Mouse (Mus musculus) small intestine, adult 2 months (tissue): ENCODE measurements around the gene Hpse2. TPM values are rescaled to one million over a fixed set of nuclear protein-coding genes. Genes with fewer than 3 reads are reported as not detected.

Experiments used
- H3K27ac ChIP-seq: fragments of 200-500 bp; 2 replicates; pipeline ENCODE4 v1.5.1; 2012; ENCODE audit warnings: low read depth, low read length, control low read depth, inconsistent platforms; ENCODE audit not compliant: insufficient read depth
- H3K27me3 ChIP-seq: fragments of 200-500 bp; 2 replicates; pipeline ENCODE4 v1.6.1; 2012; ENCODE audit warnings: mild to moderate bottlenecking, moderate library complexity, low read length, inconsistent platforms; ENCODE audit not compliant: control insufficient read depth, insufficient read depth
- H3K36me3 ChIP-seq: fragments of 200-500 bp; 2 replicates; pipeline ENCODE4 v1.6.1; 2012; ENCODE audit warnings: mild to moderate bottlenecking, low read length, control low read depth, inconsistent platforms; ENCODE audit not compliant: control insufficient read depth, insufficient read depth
- H3K4me1 ChIP-seq: fragments of 200-500 bp; 2 replicates; pipeline ENCODE4 v1.6.1; 2012; ENCODE audit warnings: low read length, inconsistent platforms, mixed read lengths; ENCODE audit not compliant: control insufficient read depth, insufficient read depth, insufficient read length
- H3K4me3 ChIP-seq: fragments of 200-500 bp; 2 replicates; pipeline ENCODE4 v1.5.1; 2012; ENCODE audit warnings: low read depth, mild to moderate bottlenecking, control low read depth, inconsistent platforms, low read length, moderate library complexity
- CTCF ChIP-seq: fragments of 200-500 bp; IDR thresholded peaks from 2 replicates; pipeline ENCODE4 v1.5.1; 2012; ENCODE audit warnings: low read depth, mild to moderate bottlenecking, control low read depth, inconsistent platforms, low read length, moderate library complexity, mixed read lengths; ENCODE audit not compliant: insufficient replicate concordance, insufficient read length; ENCODE audit errors: extremely low read depth
- POLR2A ChIP-seq: fragments of 200-500 bp; IDR thresholded peaks from 2 replicates; pipeline ENCODE4 v1.6.1; 2012; ENCODE audit warnings: low read depth, mild to moderate bottlenecking, control low read depth, inconsistent platforms, low read length, moderate library complexity
- WGBS: fragments of 180-500 bp; shearing (Covaris S2); methylation state at CpG from one replicate; pipeline ENCODE4 v1.1.7; 2018; 5-methylcytosine and 5-hydroxymethylcytosine counted together
- polyA plus RNA-seq: library from polyadenylated mRNA; depleted of rRNA; stranded (reverse); fragments of >200 nt; gene quantifications from 2 replicates; pipeline ENCODE4 v1.2.3, GENCODE M21; 2012

Gene Hpse2
- polyA plus RNA-seq, 1 experiment, result 1.1 TPM

GRCm38 (mm10) chr19:42988833-42989232 lies 399.3 kb downstream of the Hpse2 start:
- Histone ChIP-seq H3K36me3 (no peaks in the 10 kb centered on the region), H3K4me1 (no peaks in the 10 kb centered on the region), H3K27ac (no peak overlapping the region), H3K4me3 (no peak overlapping the region), H3K27me3 (no peaks in the 10 kb centered on the region)
- TF ChIP-seq POLR2A, result no peak
- 70% methylated on average over 5 of the region's 5 CpGs for WGBS

- no peak overlapping the region for H3K4me3 ChIP-seq
- TF ChIP-seq POLR2A, result no peak
- TF ChIP-seq CTCF, result no peak
- no peak overlapping the region for H3K27ac ChIP-seq
- no peaks in the 10 kb centered on the region for H3K36me3 ChIP-seq
- WGBS, result 57% methylated on average over 1 of the region's 1 CpGs
- no peaks in the 10 kb centered on the region for H3K4me1 ChIP-seq
- H3K27me3 ChIP-seq, result no peaks in the 10 kb centered on the region
Measured at GRCm38 (mm10) chr19:42986315-42986701, 401.8 kb downstream of the Hpse2 start.

GRCm38 (mm10) chr19:42985372-42986314 lies 402.5 kb downstream of the Hpse2 start:
- Histone ChIP-seq H3K27ac (no peak overlapping the region), H3K4me1 (no peaks in the 10 kb centered on the region), H3K4me3 (no peak overlapping the region), H3K27me3 (no peaks in the 10 kb centered on the region), H3K36me3 (no peaks in the 10 kb centered on the region)
- TF ChIP-seq CTCF (no peak), POLR2A (no peak)
- 71% methylated on average over 4 of the region's 4 CpGs for WGBS

- no peaks in the 10 kb centered on the region for H3K27me3 ChIP-seq
- H3K4me3 ChIP-seq, result no peak overlapping the region
- TF ChIP-seq CTCF, result no peak
- no peak for TF ChIP-seq POLR2A
- H3K4me1 ChIP-seq, result no peaks in the 10 kb centered on the region
- H3K27ac ChIP-seq, result no peak overlapping the region
- H3K36me3 ChIP-seq, result no peaks in the 10 kb centered on the region
- WGBS, result 33% methylated on average over 3 of the region's 3 CpGs
Measured at GRCm38 (mm10) chr19:42980537-42980936, 407.6 kb downstream of the Hpse2 start.

GRCm38 (mm10) chr19:42977938-42978337 lies 410.2 kb downstream of the Hpse2 start:
- TF ChIP-seq CTCF (no peak), POLR2A (no peak)
- H3K4me1 ChIP-seq, result no peaks in the 10 kb centered on the region
- WGBS, result 77% methylated on average over 2 of the region's 2 CpGs
- no peak overlapping the region for H3K4me3 ChIP-seq
- H3K27me3 ChIP-seq, result no peaks in the 10 kb centered on the region
- no peak overlapping the region for H3K27ac ChIP-seq
- H3K36me3 ChIP-seq, result no peaks in the 10 kb centered on the region

GRCm38 (mm10) chr19:42973740-42974139 lies 414.4 kb downstream of the Hpse2 start:
- Histone ChIP-seq H3K27me3 (no peaks in the 10 kb centered on the region), H3K27ac (no peak overlapping the region), H3K4me1 (no peaks in the 10 kb centered on the region), H3K36me3 (no peaks in the 10 kb centered on the region), H3K4me3 (no peak overlapping the region)
- 74% methylated on average over 5 of the region's 5 CpGs for WGBS
- TF ChIP-seq CTCF (no peak), POLR2A (no peak)

GRCm38 (mm10) chr19:42965171-42965570 lies 423.0 kb downstream of the Hpse2 start:
- Histone ChIP-seq H3K27ac (no peak overlapping the region), H3K4me1 (no peaks in the 10 kb centered on the region), H3K36me3 (no peaks in the 10 kb centered on the region), H3K27me3 (no peaks in the 10 kb centered on the region), H3K4me3 (no peak overlapping the region)
- TF ChIP-seq CTCF (no peak), POLR2A (no peak)
- 57% methylated on average over 1 of the region's 1 CpGs for WGBS

- no peak for TF ChIP-seq POLR2A
- TF ChIP-seq CTCF, result no peak
- Histone ChIP-seq H3K27ac (no peak overlapping the region), H3K4me1 (no peaks in the 10 kb centered on the region), H3K27me3 (no peaks in the 10 kb centered on the region), H3K36me3 (no peaks in the 10 kb centered on the region), H3K4me3 (no peak overlapping the region)
- WGBS, result 23% methylated on average over 3 of the region's 3 CpGs
Measured at GRCm38 (mm10) chr19:42948114-42948636, 440.0 kb downstream of the Hpse2 start.
